Mouse (Mus musculus) inflammation-experienced regulatory T-cells, adult 6 months (primary cell): ENCODE data around the gene Steap1. TPM values are rescaled to one million over a fixed set of nuclear protein-coding genes. Genes with fewer than 3 reads are reported as not detected.
A peak's percentile ranks its signal among the peaks of the same experiment; 100 is the strongest.

Experiments used
- ATAC-seq: one replicate; pipeline ENCODE4 v1.8.0; 2017
- polyA plus RNA-seq, 3 experiments: library from polyadenylated mRNA; unstranded; fragments of 100-300 nt; shearing (Covaris generic); gene quantifications; one replicate each; pipeline ENCODE4 v1.2.1; 2017

Gene Steap1
- polyA plus RNA-seq, result not detected

DNA sequence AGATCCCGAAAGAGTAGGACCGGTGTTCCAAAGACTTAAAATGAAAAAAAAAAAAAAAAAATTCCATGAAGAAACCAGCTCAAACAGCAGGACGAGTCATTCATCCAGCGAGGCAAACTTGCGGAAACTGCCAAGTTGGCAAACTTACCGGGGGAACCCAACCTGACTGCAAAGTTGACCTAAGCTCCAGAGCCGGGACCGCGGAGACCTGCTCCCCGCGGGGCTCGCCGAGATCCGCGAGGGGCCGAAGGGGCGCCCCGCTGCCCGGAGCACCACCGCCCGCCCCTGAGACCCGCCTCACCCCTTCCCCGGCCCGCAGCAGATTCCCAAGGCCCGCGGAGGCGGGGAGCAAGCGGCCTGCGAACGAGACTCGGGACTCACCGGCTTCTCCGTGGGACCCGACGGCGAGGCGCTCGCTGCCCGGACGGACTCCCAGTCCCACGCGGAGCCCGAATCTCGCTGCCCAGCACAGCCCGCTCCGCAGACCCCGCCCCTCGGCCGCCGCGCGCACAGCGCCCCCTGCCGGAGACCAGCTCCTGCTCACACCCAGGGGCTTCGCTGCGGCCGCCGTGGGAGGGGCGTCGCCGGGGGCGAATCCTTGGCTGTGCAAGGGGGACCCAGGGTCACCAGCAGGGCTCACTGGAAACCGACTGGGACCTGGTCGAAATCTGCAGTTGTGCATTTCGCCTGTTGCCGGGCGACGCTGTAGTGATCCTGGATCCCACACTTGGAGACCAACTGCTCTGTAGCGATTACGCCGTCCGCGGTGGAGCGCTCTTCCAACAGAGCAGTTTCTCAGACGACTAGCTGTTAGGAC is at the start of gene Steap1:
TSS of gene Steap1 (minus strand) at position 461 of the 817 bp plus-strand sequence.
- ATAC-seq, result peak; percentile 35

GRCm38 (mm10) chr5:5787106-5787505 is 38.0 kb upstream of the Steap1 start:
- no peak for ATAC-seq

- ATAC-seq, result no peak
These were observed 7.4 kb upstream of the Steap1 start for GRCm38 (mm10) chr5:5756392-5757019.

DNA sequence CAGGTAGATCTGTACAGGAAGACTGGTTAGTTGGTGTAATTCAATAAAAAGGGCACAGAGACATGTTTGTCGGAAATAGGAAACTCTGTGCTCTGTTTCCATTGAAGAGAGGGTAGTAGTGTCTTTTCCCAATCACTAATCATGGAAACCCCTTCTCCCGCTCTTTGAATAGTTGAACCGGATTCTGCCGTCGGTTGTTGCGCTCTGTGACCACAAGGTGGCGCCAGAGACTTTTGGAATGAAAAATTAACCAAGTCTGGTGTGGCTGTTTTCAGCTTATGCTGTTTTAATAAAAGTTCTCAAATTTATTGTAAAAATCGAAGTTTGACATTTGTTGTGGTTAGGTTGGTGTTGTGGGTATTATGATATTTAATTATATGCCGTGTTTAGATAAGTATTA is 5.9 kb upstream of the Steap1 start:
- ATAC-seq, result peak; percentile 35

GRCm38 (mm10) chr5:5749772-5750222 is 671 bp upstream of the Steap1 start:
- peak; percentile 56 for ATAC-seq

DNA sequence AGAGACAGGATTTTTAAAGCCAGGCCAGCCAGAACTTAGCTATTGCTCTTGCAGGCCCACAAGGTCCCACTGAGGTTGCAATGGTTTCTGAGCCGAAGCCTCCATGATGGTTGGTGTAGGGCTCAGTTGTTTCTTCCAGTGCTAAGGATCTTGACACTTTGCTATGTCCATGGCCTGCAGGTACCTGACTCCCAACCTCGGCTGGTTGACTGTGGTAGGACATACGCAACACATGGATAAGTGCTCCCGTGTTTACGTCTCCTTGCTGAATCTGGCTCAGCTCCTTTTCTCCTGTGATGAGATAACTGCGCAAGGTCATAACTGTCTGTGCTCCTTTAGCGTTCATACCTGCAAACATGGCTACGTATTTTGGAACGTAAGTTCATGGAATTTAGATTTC is 14.7 kb downstream of the Steap1 start:
- ATAC-seq, result no peak

GRCm38 (mm10) chr5:5732858-5733257 is 16.3 kb downstream of the Steap1 start:
- ATAC-seq, result no peak

DNA sequence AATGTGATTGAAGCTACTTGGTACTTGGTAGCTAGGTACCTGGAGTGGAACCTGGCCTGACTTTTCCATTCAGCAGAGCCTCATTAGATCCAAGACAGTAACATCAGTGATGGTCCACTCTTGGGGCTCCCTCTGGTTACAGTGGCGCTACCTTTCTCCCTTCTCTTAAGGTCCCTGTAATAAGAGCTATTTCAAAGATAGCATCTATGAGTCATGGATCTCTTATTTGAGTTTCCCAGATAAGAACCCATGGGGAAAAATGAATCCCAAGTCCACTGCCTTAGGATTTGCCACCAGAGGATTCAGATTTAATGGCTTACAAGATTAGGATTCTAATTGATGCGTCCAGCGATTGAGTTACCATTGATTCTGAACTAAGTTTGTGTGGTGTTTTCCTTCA is 16.9 kb downstream of the Steap1 start:
- no peak for ATAC-seq

DNA sequence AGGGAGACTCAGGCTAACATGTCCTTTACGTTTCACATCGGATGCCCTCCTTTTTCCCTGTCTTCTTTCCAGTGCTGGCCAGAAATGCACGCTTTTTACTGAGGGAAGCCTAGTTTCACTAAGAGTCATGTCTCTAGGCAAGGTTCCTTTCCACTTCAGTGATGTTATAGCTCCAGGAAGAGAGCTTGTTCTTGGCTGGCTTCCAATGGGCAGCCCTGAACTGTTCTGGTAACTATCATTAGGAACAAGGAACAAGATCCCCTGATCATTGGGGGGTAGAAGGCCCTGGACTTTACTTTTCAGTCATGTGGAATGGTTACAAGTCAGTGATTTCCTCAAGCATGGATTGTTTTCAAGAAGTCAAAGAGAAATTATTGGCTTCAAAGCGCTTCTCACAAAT is 19.2 kb downstream of the Steap1 start:
- no peak for ATAC-seq

DNA sequence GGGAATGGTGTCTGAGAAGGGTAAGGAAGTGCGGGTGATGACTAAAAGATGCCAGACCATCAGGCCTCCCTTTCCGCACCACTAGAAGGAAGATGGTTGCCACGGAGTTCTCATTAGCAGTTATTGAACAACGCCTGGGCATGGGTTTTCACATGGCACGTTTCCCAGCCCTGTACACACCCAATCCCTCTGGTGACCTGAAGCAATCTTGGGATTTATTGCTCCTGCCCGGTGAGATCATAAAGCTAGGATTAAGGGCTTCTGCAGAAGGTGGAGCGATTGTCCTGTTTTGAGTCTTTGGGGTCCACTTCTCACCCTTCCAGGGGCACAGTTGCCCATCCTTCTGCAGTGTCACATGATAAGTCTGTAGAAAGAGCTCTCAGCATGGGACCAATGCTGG is 26.9 kb downstream of the Steap1 start:
- ATAC-seq, result no peak

DNA sequence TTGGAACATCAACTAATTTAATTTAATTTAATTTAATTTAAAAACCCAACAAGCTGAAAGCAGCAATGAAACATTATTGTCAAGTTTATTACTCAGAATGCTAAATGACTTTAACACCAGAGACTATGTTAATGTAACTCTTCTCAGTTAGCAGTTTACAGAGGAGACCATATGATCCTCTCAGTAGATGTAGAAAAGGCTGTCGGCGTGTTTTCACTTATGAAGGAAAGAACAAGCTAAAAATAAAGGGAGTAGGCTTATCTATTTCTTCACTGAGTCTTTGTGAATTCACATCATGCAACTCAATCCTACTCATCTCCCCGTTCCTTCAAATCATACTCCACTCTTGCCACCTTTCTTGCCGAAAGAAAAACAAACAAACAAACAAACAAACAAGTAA is 38.1 kb downstream of the Steap1 start:
- no peak for ATAC-seq

DNA sequence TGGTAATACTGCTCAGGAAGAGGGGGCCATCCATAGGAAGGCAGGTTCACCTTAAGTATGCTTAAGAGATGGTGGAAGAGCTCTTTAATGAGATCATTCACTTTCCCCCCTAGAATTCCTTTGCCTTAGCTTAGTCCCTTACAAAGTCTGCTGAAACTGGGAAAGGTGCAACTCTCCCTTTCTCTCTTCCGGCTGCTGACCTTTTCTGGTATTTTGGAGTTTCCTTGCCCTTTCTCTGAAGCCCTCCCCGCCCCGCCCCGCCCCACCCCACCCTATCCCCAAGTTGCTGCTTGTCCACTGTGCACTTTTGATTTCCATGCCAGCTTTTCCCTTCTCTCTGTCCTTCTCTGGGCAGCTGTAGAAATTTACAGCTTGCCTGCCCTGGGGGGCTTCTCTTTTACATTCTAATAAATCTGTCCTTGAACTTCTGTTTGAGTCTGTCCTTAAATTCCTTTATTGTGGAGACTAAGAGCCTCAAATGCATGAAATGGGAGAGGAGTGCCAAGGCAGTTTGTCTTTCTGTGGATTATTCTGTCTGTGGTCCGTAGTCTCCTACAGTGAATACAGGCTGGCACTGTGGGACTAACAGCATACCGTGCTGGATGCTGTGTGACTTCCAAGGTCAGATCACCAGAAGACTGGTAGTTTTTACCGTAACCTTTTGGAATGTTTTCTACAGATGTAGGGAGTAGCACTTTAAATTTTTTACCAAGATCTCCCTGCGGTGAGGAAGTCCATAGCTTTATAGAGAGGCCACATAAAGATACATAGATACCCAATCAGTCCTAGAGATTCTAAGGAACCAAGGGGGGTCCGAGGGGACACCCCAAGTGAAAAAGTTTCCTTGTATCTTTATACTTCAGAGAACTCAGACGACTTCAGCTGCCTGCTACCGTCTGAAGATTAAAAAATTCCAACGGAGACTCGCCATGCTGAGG is 41.5 kb downstream of the Steap1 start:
- no peak for ATAC-seq

GRCm38 (mm10) chr5:5705019-5705418 is 44.1 kb downstream of the Steap1 start:
- no peak for ATAC-seq

DNA sequence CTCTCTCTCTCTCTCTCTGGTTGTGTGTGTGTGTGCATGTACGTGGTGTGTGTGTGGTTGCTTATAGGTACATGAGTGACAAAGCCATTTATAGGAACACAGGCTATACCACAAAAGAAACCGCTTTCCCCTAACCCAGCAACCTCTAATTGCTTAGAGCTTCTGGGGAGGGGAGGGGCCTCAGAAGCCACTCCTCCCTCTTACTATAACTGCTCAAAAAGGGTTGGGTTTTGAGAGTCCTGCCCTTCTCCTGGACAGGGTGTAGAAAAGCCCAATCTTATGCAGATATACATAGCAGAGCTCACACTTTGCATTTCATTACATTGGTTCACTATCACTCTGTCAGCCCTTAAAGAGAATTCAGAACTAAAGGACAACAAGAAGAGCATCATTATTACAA is 48.7 kb downstream of the Steap1 start:
- no peak for ATAC-seq

- ATAC-seq, result no peak
These were observed 50.3 kb downstream of the Steap1 start for GRCm38 (mm10) chr5:5698830-5699229.

- ATAC-seq, result no peak
These were observed 53.7 kb downstream of the Steap1 start for GRCm38 (mm10) chr5:5695401-5695942.

GRCm38 (mm10) chr5:5693956-5694653 is 55.0 kb downstream of the Steap1 start, which contains the start of gene Steap2:
TSS of gene Steap2 (minus strand) at chr5:5694578.
- ATAC-seq, result no peak

DNA sequence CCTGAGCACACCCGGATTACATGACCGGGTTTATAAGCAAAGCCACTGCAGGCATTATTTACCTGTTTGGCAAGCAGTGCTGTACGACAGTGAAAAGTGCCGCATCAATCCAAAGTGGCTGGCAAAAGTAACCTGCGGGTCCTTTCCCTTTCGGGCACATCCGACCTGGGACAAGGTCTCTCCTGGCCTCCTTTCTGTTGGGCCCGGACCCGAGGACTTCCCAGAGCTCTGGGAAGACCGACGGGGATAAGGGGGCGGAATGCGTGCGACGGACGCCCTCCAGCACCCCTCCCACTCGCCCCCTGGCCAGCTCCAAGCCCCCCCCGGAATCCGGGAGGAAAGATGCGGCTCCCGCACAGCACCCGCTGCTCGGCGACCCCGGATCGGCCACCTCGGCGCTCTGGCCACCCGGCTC is 55.6 kb downstream of the Steap1 start:
- ATAC-seq, result no peak

GRCm38 (mm10) chr5:5692167-5692738 is 56.9 kb downstream of the Steap1 start:
- no peak for ATAC-seq

- no peak for ATAC-seq
These were observed 60.1 kb downstream of the Steap1 start for GRCm38 (mm10) chr5:5688945-5689540.

GRCm38 (mm10) chr5:5688228-5688627 is 60.9 kb downstream of the Steap1 start:
- no peak for ATAC-seq
